Mouse (Mus musculus): ENCODE measurements around the gene Psmd11.

- TF ChIP-seq CTCF (IDR thresholded peaks at IDR 0.05; ENCODE audit: extremely low read depth, insufficient read length, insufficient replicate concordance, low read depth, low read length) (no peak), POLR2A (IDR thresholded peaks at IDR 0.05; ENCODE audit: low read depth, low read length) (no peak)
Observed at GRCm38 (mm10) chr11:80498328-80499070, 70.1 kb downstream of the Psmd11 start.
